Mouse (Mus musculus) E14TG2a.4 (cell line): ENCODE measurements around the gene Senp2.

ENCODE experiments used
- CTCF ChIP-seq: conservative IDR thresholded peaks from 2 replicates; pipeline ENCODE4 v1.5.1; 2014; ENCODE audit warnings: low read length
- NANOG ChIP-seq: IDR thresholded peaks from 2 replicates; pipeline ENCODE4 v1.6.1; 2014; ENCODE audit warnings: borderline replicate concordance, low read length, mixed read lengths
- POU5F1 ChIP-seq: IDR thresholded peaks from 2 replicates; pipeline ENCODE4 v1.6.1; 2014; ENCODE audit warnings: low read length, borderline replicate concordance

GRCm38 (mm10) chr16:22009596-22009995 is 312 bp downstream of the Senp2 start:
- TF ChIP-seq CTCF (no peak), NANOG (no peak), POU5F1 (no peak)
